Mouse (Mus musculus): Measurements from ENCODE around the gene Opcml.

GRCm38 (mm10) chr9:27767196-27767900 lies 23.2 kb upstream of the Opcml start:
- no peak for TF ChIP-seq USF1 (IDR thresholded peaks at IDR 0.05; ENCODE audit: low read depth)
- no peak for TF ChIP-seq MAX (IDR thresholded peaks at IDR 0.05)
- no peak for TF ChIP-seq MYOG (IDR thresholded peaks at IDR 0.05; ENCODE audit: control insufficient read depth, extremely low read depth, insufficient read length)
